Mouse (Mus musculus) T-helper 2 cell (primary cell): Measurements from ENCODE around the gene Trim8.

Source experiments
- in situ Hi-C: fragments of 300-600 bp; cut with MboI, MseI; formaldehyde crosslinking; loops from one replicate; pipeline ENCODE4 v1.15.1; 2025; ENCODE audit warnings: high pct_unique_total_duplicates

Trim8 gene

GRCm38 (mm10) chr19:46504085-46504552 is 2.6 kb downstream of the Trim8 start:
- in situ Hi-C loops = no loop called here

DNA sequence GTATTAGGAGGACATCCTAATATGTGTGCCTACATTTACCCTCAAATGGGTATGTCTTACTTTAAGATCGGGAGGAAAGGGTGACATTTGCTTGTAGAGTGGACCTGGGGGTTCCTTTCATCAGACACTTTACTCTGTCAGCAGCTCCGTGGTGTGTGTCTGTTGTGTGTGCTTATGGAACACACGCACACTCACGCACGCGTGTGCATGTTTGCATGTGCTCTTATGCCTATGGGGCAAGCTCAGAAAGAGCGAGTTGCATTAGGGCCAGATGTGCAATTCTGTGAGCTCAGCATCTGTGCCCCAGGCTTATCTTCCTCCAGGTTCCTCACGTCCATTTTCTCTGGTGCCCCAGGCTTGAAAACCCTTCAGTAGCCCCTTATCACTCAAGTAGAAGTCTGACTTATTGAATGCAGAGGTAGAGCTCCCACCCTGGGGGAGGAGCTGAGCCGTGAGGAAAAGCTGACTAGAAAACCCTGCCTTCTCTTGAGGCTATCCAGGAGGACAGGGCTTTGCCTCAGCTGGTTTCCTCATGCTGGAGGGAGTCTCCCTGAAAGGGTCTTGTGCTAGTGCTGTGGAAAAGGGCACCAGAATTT is 3.4 kb downstream of the Trim8 start:
- in situ Hi-C loops = no loop called here

GRCm38 (mm10) chr19:46505646-46506371 is 4.3 kb downstream of the Trim8 start:
- in situ Hi-C loops = no loop called here

- in situ Hi-C loops = no loop called here
These were observed 4.8 kb downstream of the Trim8 start for GRCm38 (mm10) chr19:46506372-46506717.

DNA sequence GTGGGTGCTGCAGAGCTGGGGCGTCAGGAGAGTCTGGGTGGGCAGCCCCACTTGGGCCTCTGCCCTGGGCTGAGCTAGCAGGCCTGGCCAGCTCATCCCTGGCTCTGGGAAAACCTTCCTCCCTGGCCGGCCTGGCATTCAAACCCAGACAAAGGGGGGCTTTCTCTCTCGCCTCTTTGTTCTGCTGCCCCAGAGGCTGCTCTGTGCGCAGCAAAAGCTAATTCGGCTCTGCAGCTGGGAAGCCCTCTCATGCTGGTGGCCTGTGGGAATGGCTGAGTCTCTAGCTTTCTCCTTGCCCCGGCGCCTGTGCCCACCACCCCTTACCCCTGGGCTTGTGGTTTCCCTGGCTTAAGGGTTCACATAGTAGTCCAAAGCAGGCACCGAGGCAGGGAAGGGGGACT is 5.7 kb downstream of the Trim8 start:
- in situ Hi-C loops = no loop called here

DNA sequence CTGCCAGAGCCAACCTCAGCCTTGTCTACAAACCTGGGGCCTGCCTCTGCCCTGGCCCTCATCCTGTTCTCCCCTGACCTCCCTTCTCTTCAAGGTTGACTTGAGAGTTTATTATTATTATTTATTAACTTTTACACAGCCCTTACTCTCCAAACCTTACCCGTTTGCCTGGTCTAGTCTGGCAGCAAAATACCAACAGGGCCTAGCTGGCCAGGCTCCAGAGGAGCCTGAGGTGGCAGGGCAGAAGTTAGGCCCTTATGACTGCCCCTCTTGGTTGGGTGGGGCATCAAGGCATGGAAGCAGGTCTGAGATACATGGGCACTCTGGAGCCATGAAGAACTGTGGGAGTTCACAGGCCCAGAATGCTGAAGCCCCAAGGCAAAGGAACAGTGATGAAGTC is 6.3 kb downstream of the Trim8 start:
- in situ Hi-C loops = no loop called here

DNA sequence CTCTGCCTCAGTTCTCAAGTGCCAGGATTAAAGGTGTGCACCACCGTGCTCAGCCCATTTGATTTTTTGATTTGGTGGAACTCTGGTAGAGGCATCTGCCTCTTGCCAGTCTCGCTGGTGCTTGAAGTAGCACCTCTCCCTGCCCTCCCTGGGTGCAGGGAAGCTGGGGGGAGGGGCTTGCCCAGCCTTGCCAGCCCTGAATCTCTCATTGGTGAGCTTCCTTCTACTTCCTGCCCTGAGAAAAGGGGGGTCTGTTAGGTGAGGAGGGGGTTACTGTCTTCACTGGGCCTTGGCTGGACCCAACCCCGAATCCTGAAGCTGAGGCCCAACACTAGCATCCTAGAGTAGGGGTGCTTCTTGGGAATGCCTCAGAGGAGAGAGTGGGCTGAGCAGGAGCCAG is 7.2 kb downstream of the Trim8 start:
- in situ Hi-C loops = no loop called here

DNA sequence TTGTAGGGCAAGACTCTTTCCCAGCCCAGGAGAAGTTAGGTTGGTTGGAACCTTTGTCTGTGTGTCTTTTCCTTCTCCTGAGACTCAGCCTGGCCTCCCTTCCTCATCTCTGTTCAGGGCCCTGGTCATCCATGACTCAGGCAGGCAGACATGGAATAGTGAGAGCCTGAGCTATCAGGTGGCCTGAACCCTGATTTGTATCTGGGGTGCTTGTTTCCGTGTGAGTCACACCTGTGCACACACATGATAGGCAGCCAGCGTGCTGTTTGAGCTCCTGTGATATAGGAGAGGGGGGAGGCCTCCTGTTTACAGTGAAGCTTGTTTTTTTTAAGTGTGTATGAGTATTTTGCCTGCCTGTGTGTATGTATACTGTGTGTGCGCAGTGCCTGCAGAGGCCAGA is 7.7 kb downstream of the Trim8 start:
- in situ Hi-C loops = no loop called here

DNA sequence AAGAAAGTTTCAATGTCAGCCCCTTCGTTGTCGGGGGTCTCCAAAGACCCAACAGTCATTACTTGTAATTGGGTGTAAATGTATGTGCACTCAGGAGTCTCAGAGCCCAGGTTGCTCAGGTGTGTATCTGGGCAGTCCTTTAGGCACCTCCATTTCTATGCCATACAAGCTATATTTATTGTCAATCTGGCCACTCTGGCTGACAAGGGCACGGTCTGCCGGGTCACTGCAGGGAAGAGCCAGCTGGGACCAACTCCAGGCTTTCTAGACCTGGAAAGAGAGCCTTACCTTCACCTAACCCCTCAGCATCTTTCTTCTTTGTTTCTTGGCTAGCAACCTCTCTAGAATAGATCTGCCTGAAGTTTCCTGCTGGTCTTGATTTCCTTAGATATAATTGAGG is 8.2 kb downstream of the Trim8 start:
- in situ Hi-C loops = no loop called here

DNA sequence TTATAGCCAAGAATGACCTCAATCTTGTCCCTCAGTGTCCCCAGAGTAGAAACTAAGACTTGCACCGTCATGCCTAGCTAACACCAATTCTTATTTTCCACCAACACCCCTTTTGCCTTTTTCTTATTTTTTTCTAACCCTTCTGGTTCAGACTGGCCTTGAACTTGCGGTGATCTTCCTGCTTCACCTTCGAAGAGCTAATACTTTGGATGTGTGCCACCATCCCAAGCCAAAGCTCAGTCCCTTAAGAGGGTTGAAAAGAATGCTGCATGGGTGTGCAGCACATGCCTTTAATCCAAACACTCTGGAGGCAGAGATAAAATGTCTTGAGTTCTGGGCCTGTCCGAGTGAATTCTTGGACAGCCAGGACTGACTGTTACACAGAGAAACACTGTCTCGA is 8.9 kb downstream of the Trim8 start:
- in situ Hi-C loops = no loop called here

GRCm38 (mm10) chr19:46510824-46511223 is 9.3 kb downstream of the Trim8 start:
- in situ Hi-C loops = no loop called here

GRCm38 (mm10) chr19:46511263-46511662 is 9.8 kb downstream of the Trim8 start:
- in situ Hi-C loops = no loop called here

- in situ Hi-C loops = no loop called here
These were observed 12.9 kb downstream of the Trim8 start for GRCm38 (mm10) chr19:46514387-46514786.

DNA sequence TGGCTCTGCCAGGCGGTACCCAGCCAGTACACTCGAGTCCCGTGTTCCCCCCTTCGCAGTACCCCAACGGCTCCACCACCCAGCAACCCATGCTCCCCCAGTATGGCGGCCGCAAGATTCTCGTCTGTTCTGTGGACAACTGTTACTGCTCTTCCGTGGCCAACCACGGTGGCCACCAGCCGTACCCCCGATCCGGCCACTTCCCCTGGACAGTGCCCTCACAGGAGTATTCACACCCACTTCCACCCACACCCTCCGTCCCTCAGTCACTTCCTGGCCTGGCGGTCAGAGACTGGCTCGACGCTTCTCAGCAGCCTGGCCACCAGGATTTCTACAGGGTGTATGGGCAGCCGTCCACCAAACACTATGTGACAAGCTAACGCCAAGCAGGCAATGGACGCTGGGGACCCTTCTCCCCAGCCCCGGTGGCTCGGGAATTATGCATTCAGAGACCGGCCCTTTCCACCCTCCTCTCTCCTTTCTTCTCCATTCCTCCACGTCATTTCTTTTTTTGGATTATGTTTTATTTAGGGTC is 13.9 kb downstream of the Trim8 start:
- in situ Hi-C loops = no loop called here

DNA sequence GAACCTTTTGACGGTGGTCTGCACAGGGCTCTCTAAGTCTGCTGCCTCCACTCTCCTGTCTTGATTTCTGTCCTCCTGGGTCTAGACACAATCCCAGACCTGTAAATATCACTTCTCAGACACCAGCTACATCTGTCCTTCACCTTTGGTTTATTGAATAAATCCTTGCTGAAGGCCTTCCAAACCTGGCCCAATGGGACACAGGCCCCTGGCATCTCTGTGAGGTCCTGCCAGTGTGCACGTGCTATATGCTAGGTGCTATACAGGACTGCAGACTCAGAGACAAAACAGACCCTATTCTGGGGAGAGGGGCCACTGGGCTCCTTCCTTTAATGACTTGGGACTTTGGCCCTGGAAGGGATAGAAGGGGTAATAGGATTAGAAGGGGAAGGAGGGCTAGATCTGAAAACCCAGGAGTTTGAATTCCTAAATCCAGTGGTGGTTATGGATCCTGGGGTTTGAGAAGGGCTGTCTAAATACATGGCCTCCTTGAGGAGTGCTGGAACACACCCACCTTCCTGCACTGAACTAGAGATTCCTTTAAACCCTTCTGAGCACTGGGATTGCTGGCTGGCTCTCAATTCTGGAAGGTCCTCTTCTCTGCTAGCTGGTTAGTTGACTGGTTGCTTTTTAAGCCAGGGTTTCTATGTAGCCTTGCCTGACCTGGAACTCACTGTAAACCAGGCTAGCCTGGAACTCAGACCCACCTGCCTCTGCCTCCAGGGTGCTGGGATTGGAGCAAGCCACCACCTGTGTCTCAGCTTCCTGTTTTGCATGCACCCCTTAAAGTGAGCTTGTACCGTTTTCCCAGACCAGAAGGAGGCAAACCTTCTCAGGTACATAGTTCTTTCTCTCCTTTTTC is 15.4 kb downstream of the Trim8 start:
- in situ Hi-C loops = no loop called here

DNA sequence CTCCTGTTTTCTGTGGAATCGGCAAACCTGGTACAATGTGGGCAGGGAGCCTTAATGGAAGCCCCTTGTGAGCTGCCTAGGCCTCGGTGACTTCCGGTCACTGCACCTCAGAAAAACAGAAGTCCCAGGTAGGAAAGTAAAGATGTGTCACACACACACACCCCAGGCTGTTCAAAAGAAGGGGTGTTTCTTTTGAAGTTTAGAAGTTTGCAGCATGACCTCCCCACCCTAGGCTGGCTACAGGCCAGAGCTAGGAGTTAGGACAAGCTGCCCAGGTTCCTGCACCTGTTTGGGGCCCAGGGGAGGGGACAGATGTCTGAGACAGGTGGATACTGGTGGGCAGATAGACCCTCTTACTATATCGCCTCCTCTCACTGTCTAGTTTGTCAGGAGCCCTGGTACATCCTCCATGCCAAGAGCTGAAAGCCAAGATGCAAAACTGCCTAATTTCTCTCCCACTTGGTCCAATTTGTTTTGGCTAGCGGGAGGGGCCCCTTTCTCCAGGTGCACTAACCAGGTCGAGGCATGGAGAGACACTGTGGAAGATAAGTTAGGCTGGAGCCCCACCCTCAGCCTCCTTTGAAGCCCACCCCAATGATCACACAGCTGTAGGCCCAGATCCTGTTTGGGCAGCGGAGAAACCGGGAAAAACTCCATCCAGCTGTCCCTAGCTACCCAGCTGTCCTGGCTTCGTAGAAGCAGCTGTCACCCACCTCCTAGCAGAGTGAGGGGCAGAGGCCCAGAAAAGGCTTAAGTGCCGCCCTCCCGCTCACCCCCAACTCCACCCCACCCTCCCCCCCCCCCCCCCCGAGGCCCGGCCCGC is 16.2 kb downstream of the Trim8 start:
- in situ Hi-C loops = no loop called here

DNA sequence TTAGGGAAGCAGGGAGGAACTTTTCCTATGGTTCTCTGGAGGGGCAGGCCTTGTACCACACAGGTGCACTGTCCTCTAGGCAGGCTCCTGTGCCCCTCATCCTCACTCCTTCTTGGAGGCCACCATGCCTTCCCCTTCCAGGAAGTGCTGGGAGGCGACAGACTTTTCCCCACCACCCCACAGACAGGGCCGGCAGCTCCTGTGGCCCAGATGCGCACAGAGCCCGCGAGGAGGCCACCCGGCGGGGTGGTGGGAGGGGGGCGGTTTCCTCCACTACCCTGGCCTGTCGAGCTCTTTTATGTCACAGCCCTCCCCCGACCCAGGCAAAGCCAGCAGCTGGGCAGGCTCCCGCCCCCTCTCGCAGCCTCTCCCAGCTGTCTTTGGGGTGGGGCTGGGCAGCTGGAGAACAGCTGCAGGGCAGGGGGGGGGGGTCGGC is 16.9 kb downstream of the Trim8 start:
- in situ Hi-C loops = no loop called here

DNA sequence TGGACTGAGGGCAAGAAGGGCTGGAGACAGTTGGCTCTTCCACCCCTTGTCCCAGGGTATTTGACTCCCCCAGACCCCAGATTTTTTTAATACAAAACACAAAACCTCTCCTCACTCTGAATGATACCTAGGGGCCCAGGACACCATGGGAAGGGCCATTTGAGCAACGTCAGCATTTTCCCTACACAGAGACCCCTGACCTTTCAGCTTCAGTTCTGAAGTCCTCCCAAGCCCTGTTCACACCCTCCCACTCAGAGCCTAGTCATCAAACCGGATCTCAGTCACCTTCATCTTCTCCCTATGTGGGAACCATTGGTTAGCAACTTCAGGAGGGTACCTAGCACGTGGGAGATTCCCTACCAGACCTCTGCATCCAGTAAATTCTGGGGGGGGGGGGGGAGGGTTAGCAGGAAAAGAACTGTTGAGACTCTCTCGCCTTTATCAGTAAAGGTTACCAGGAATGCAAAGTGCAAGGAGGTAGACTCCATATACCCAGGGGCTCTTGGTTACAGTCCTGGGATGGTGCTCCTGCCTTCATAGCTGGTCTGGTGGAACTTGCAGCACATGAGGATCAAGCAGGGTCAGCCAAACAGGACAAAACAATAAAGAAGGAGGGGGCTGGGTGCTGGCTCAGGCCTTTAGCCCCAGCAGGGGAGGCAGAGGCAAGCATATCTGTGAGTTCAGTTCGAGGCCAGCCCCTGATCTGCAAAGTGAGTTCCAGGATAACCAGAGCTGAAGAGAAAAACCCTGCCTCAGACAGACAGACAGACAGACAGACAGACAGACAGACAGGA is 17.5 kb downstream of the Trim8 start:
- in situ Hi-C loops = no loop called here

DNA sequence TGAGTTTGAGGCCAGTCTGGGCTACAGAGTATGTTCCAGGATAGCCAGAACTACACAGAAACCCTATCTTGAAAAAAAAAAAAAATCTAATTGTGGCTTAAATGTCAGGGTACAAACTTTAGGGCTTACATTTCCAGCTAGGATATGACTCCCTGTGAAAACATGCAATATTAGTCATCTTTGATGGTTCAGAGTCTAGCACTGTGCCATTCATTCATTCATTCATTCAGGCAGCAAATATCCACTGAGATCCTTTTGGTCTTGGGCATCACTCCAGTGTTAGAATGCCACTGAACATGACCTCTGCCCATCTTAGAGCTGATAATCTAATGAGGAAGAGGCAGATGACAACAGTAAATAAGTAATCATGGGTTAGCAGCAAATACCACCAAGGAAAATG is 20.2 kb downstream of the Trim8 start:
- in situ Hi-C loops = no loop called here

GRCm38 (mm10) chr19:46522433-46523044 is 21.0 kb downstream of the Trim8 start:
- in situ Hi-C loops = no loop called here
